Mouse (Mus musculus): ENCODE measurements around the gene Dusp5.

GRCm38 (mm10) chr19:53519981-53520380, 8.9 kb upstream of the Dusp5 start:
- no peak for TF ChIP-seq CTCF (IDR thresholded peaks at IDR 0.05; ENCODE audit: low read depth)
- TF ChIP-seq EP300 (IDR thresholded peaks at IDR 0.05; ENCODE audit: low read depth), result no peak
